19 mouse cellular contexts compared by ENCODE assay signal in the genomic region with DNA sequence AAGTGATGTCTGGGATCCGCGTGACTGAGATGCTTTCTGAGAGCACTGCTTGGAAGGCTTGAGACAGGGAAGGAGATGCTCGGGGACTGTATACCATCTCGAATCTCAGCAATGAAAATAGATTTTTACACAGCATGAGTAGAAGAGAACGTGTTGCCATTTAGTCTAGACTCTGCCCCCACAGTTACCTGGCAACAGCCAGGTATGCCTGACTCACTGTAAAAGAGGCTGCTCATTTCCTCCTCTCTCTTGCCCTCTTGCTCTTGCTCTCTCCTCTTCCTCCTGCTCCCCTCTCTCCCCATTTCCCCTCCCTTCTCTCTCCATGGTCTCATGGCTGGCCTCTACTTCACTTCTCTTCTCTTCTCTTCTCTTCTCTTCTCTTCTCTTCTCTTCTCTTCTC. TPM values are rescaled to one million over a fixed set of nuclear protein-coding genes. Genes with fewer than 3 reads are reported as not detected.
A peak's percentile ranks its signal among the peaks of the same experiment; 100 is the strongest.
DNase-seq lines count a peak whose midpoint lies in the region; ATAC-seq and TF ChIP-seq lines count a peak whose summit lies in the region.
"Had no signal": no experiment of that assay in that cellular context is flagged by ENCODE, and none has a peak within 500 bp of the region (broad histone marks: within the 10 kb centered on the region; RNA-seq: fewer than 3 reads in every experiment).

No protein-coding gene starts in this region.

- H3K27me3 ChIP-seq in kidney, embryonic 16.5 days (ENCODE audit: insufficient read depth, low read length): no peaks in the 10 kb centered on the region
- H3K27me3 ChIP-seq in intestine, postnatal 0 days (replicated peaks; ENCODE audit: control insufficient read depth, insufficient read depth, low read length): no peaks in the 10 kb centered on the region
- H3K27me3 ChIP-seq: forebrain, embryonic 12.5 days; hindbrain, embryonic 12.5 days had no signal

- DNase-seq in kidney, adult 18-20 months: peak; percentile 36
- DNase-seq in kidney, adult 11 months: no peak
- no peak for DNase-seq in kidney, postnatal 4 days
- no peak for DNase-seq in T-cell, adult 2 months (ENCODE audit: low spot score)
- no peak for DNase-seq in lung, postnatal 14 days
- DNase-seq: adrenal gland, postnatal 14 days; cerebellum, adult 18-20 months; cerebellum, adult 9-11 months; heart, adult 18-20 months; heart, postnatal 10 days; heart, postnatal 4 days had no signal

- H3K4me2 ChIP-seq in kidney, embryonic 16.5 days (replicated peaks; ENCODE audit: low read depth, low read length): no peak overlapping the region
- H3K4me2 ChIP-seq in intestine, postnatal 0 days (replicated peaks; ENCODE audit: low read depth): no peak overlapping the region
- H3K4me2 ChIP-seq: embryonic facial prominence, embryonic 13.5 days; forebrain, embryonic 12.5 days; hindbrain, embryonic 12.5 days had no signal

- TF ChIP-seq CTCF in intestine, postnatal 0 days (IDR thresholded peaks at IDR 0.05; ENCODE audit: low read depth): no peak

- H3K9me3 ChIP-seq in kidney, embryonic 16.5 days (ENCODE audit: low read length): no peaks in the 10 kb centered on the region
- H3K9me3 ChIP-seq in intestine, postnatal 0 days (ENCODE audit: control insufficient read depth): no peaks in the 10 kb centered on the region
- H3K9me3 ChIP-seq: embryonic facial prominence, embryonic 13.5 days; forebrain, embryonic 12.5 days; heart, embryonic 10.5 days; hindbrain, embryonic 12.5 days had no signal

- H3K36me3 ChIP-seq in kidney, embryonic 16.5 days (ENCODE audit: insufficient read depth, low read length): no peaks in the 10 kb centered on the region
- H3K36me3 ChIP-seq in intestine, postnatal 0 days (ENCODE audit: control insufficient read depth, insufficient read depth): no peaks in the 10 kb centered on the region
- H3K36me3 ChIP-seq: embryonic facial prominence, embryonic 13.5 days; forebrain, embryonic 12.5 days; heart, embryonic 10.5 days; hindbrain, embryonic 12.5 days had no signal

- WGBS in kidney, embryonic 16.5 days: 49% methylated on average over 5 of the region's 5 CpGs
- WGBS in intestine, postnatal 0 days: 64% methylated on average over 5 of the region's 5 CpGs

- H3K4me1 ChIP-seq in kidney, embryonic 16.5 days (ENCODE audit: insufficient read depth, low read length): peaks cover 46% of the 10 kb centered on the region
- H3K4me1 ChIP-seq in intestine, postnatal 0 days (replicated peaks; ENCODE audit: control insufficient read depth, insufficient read depth, low read length): peaks cover 4% of the 10 kb centered on the region; the same call in 1 of the 2 replicates
- H3K4me1 ChIP-seq: forebrain, embryonic 12.5 days; hindbrain, embryonic 12.5 days had no signal

- H3K4me3 ChIP-seq in kidney, embryonic 16.5 days (ENCODE audit: low read length): no peak overlapping the region
- H3K4me3 ChIP-seq in intestine, postnatal 0 days (ENCODE audit: low read depth, low read length): no peak overlapping the region
- H3K4me3 ChIP-seq: embryonic facial prominence, embryonic 13.5 days; forebrain, embryonic 12.5 days; heart, embryonic 10.5 days; hindbrain, embryonic 12.5 days had no signal

- no peak overlapping the region for H3K9ac ChIP-seq in kidney, embryonic 16.5 days (replicated peaks; ENCODE audit: low read length)
- H3K9ac ChIP-seq in intestine, postnatal 0 days (ENCODE audit: low read depth, low read length): no peak overlapping the region
- H3K9ac ChIP-seq: embryonic facial prominence, embryonic 13.5 days; forebrain, embryonic 12.5 days; hindbrain, embryonic 12.5 days had no signal

- peak overlapping the region; percentile 48 for H3K27ac ChIP-seq in kidney, embryonic 16.5 days (ENCODE audit: low read length)
- H3K27ac ChIP-seq in intestine, postnatal 0 days (ENCODE audit: low read depth, low read length): no peak overlapping the region
- H3K27ac ChIP-seq: embryonic facial prominence, embryonic 13.5 days; forebrain, embryonic 12.5 days; heart, embryonic 10.5 days; hindbrain, embryonic 12.5 days had no signal

- peak; percentile 9 for ATAC-seq in kidney, embryonic 16.5 days (ENCODE audit: low FRiP score, low TSS enrichment)
- ATAC-seq in intestine, postnatal 0 days: peak; percentile 70
- no peak for ATAC-seq in inflammation-experienced regulatory T-cells, adult 6 months
- ATAC-seq: activated CD4-positive, CD25-positive, alpha-beta regulatory T cell, adult 4 months had no signal

RNA-seq across cellular contexts. Expression of gene Fzd4, which starts 20.5 kb away (rescaled TPM):
- 28.1 and 31.0 TPM in 2 replicates for polyA plus RNA-seq in kidney, embryonic 16.5 days (2015; fragmentation: Nextera tagmentation; extraction: Ambion mirVana)
- 6.4 and 7.3 TPM in 2 replicates for polyA plus RNA-seq in intestine, postnatal 0 days (2015; fragmentation: Nextera tagmentation; extraction: Ambion mirVana)
- not detected for polyA plus RNA-seq in inflammation-experienced regulatory T-cells, adult 6 months (2017; shearing (Covaris generic))
- polyA plus RNA-seq: activated CD4-positive, CD25-positive, alpha-beta regulatory T cell, adult 4 months had no signal

RNA-seq across cellular contexts. Expression of gene Tmem135, which starts 20.6 kb away (rescaled TPM):
- 37.6 and 39.9 TPM in 2 replicates for polyA plus RNA-seq in kidney, embryonic 16.5 days (2015; fragmentation: Nextera tagmentation; extraction: Ambion mirVana)
- 57.9 and 72.0 TPM in 2 replicates for polyA plus RNA-seq in intestine, postnatal 0 days (2015; fragmentation: Nextera tagmentation; extraction: Ambion mirVana)
- polyA plus RNA-seq in inflammation-experienced regulatory T-cells, adult 6 months (2017; shearing (Covaris generic)): 10 to 100 TPM; 23.2 to 30.3 (median 26.3) TPM
